Mouse (Mus musculus) hindbrain, embryonic 14.5 days (tissue): ENCODE results near the gene Olfr1489. TPM values are rescaled to one million over a fixed set of nuclear protein-coding genes. Genes with fewer than 3 reads are reported as not detected.
"Not testable (repeated sequence)": the region's sequence is repeated elsewhere in the genome, so short reads cannot be mapped to it uniquely, and the experiment has no call there.

Experiments used
- ATAC-seq: fragments of 200-750 bp; cut with Nextera tagmentation; 2 replicates; pipeline ENCODE4 v1.8.0; 2017; ENCODE audit warnings: moderate number of reproducible peaks, mild to moderate bottlenecking, moderate TSS enrichment, moderate library complexity; ENCODE audit not compliant: low FRiP score
- DNase-seq: peaks from one replicate; pipeline ENCODE4 v3.0.0-alpha.2; 2015; ENCODE audit warnings: low spot score
- H3K27ac ChIP-seq: fragments of 300-500 bp; sonication (generic); 2 replicates; pipeline ENCODE4 v1.5.1; 2014; ENCODE audit warnings: mild to moderate bottlenecking, moderate library complexity
- H3K27me3 ChIP-seq: fragments of 300-500 bp; sonication (generic); 2 replicates; pipeline ENCODE4 v1.6.1; 2014; ENCODE audit warnings: mild to moderate bottlenecking, low read length, mixed read lengths; ENCODE audit not compliant: control insufficient read depth, insufficient read depth
- H3K36me3 ChIP-seq: fragments of 300-500 bp; sonication (generic); replicated peaks from 2 replicates; pipeline ENCODE4 v1.6.1; 2014; ENCODE audit not compliant: control insufficient read depth, insufficient read depth
- H3K4me1 ChIP-seq: fragments of 300-500 bp; sonication (generic); replicated peaks from 2 replicates; pipeline ENCODE4 v1.6.1; 2014; ENCODE audit warnings: antibody characterized with exemption, low read length, mixed read lengths; ENCODE audit not compliant: control insufficient read depth, insufficient read depth
- H3K4me2 ChIP-seq: fragments of 300-500 bp; sonication (generic); replicated peaks from 2 replicates; pipeline ENCODE4 v1.6.1; 2014; ENCODE audit warnings: mild to moderate bottlenecking, moderate library complexity
- H3K4me3 ChIP-seq: fragments of 300-500 bp; sonication (generic); replicated peaks from 2 replicates; pipeline ENCODE4 v1.5.1; 2014; ENCODE audit warnings: mild to moderate bottlenecking, low read length
- H3K9ac ChIP-seq: fragments of 300-500 bp; sonication (generic); 2 replicates; pipeline ENCODE4 v1.6.1; 2014
- H3K9me3 ChIP-seq: fragments of 300-500 bp; sonication (generic); 2 replicates; pipeline ENCODE4 v1.6.1; 2016; ENCODE audit warnings: low read length; ENCODE audit not compliant: control insufficient read depth
- WGBS: fragments of 180-500 bp; shearing (Covaris S2); extraction: QIAGEN DNeasy Blood & Tissue Kit; methylation state at CpG from one replicate; pipeline ENCODE4 v1.1.7; 2014; 5-methylcytosine and 5-hydroxymethylcytosine counted together
- microRNA-seq: library from miRNA; unstranded; fragments of <30 nt; microRNA quantifications from one replicate; pipeline ENCODE4, GENCODE M21; 2016
- polyA plus RNA-seq: library from polyadenylated mRNA; unstranded; fragments of >200 nt; fragmentation: Nextera tagmentation; extraction: Ambion mirVana; gene quantifications from 2 replicates; pipeline ENCODE4 v1.2.1, GENCODE M21; 2014

Olfr1489 gene
- not detected in 2 replicates for polyA plus RNA-seq

DNA sequence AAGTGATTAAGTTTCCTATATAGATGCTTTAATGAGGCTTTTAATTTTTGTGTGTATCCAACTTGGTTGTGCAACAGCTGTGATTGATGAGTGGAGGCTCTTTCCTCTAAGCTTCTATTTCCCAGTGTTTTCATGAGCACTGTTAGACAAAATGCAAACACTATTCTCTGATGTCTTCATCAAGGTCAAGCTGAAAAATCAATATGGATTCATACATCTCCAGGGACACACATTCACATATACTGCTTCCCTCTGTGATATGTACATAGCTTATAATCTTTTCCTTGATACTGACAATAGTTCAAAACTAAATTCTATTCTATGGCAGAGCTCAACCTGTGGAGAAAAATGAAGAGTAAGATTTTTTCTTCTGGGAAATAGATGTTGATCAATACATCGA lies at the start of gene Olfr1489:
TSS of gene Olfr1489 (plus strand) at position 301 of the 400 bp plus-strand sequence.
- no peak within 1 kb of the TSS for H3K9ac ChIP-seq
- H3K9me3 ChIP-seq: peaks cover 10% of the 10 kb centered on the region; the same call in 1 of the 2 replicates
- DNase-seq (no peak), ATAC-seq (no peak)
- no peaks in the 10 kb centered on the region for H3K27me3 ChIP-seq
- H3K27ac ChIP-seq: no peak within 1 kb of the TSS
- H3K4me3 ChIP-seq: no peak within 1 kb of the TSS
- H3K4me2 ChIP-seq: no peak within 1 kb of the TSS
- no peaks in the 10 kb centered on the region for H3K36me3 ChIP-seq
- WGBS: 92% methylated on average over 1 of the region's 1 CpGs
- H3K4me1 ChIP-seq: no peaks in the 10 kb centered on the region

- Histone ChIP-seq H3K9ac (no peak within 1 kb of the TSS), H3K36me3 (no peaks in the 10 kb centered on the region), H3K4me1 (no peaks in the 10 kb centered on the region), H3K4me2 (no peak within 1 kb of the TSS), H3K27me3 (no peaks in the 10 kb centered on the region), H3K4me3 (no peak within 1 kb of the TSS), H3K27ac (no peak within 1 kb of the TSS), H3K9me3 (no peaks in the 10 kb centered on the region)
- ATAC-seq (no peak), DNase-seq (no peak)
- WGBS: 90% methylated on average over 1 of the region's 1 CpGs
Measured at GRCm38 (mm10) chr19:13583211-13583610, 48.2 kb upstream of the Olfr1489 start, which contains the start of gene Olfr1484. Gene Olfr1484 (plus strand): TSS chr19:13583511.

DNA sequence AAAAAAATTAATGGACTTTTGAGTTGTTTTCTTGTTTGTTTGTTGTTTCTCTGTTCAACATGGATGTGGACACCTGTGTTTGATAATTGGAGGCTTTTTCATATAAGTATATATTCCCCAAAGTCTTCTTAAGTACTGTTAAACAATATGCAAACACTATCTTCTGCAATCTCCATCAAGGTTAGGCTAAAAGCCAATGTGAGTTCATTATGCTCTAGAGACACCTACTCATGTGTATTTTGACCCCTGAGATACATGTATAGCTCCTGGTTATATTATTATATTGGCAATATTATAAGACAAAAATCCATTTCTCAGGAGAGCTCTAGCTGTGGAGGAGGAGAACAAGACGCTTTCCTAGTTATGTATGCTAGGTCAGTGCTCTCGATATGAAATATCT lies 14.3 kb upstream of the Olfr1489 start, which contains the start of gene Olfr1487:
TSS of gene Olfr1487 (plus strand) at position 301 of the 400 bp plus-strand sequence.
- not testable (repeated sequence) for ATAC-seq, H3K4me3 ChIP-seq, H3K4me2 ChIP-seq, H3K36me3 ChIP-seq, DNase-seq, H3K4me1 ChIP-seq, H3K27ac ChIP-seq, H3K27me3 ChIP-seq, H3K9ac ChIP-seq
- WGBS: 84% methylated on average over 2 of the region's 2 CpGs
- H3K9me3 ChIP-seq: peaks cover 11% of the 10 kb centered on the region; the same call in 1 of the 2 replicates

DNA sequence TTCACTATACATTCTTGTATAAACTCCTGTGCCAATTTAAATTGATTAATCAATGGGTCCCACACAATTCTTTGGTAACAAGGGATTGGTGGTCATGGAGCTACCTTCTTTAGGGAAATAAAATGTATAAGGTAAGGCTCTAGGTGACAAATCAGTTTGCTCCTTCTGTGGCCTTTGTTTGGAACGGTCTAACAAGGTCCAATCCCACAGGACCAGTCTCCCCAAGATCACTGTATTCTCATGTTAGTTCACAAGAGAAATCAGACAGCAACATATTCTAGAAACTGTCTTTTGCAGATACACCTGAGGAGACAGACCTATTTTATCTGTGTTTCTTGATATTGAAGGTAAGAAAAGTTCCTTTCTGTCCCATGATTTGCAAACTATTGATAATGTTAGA lies 19.4 kb downstream of the Olfr1489 start, which contains the start of gene Olfr1490:
TSS of gene Olfr1490 (plus strand) at position 301 of the 400 bp plus-strand sequence.
- 0 out of 2 replicates have a peak, but pooled peaks cover 12% of the 10 kb centered on the region for H3K9me3 ChIP-seq
- no peaks in the 10 kb centered on the region for H3K36me3 ChIP-seq
- no peak for ATAC-seq
- H3K27ac ChIP-seq: no peak within 1 kb of the TSS
- no peak for DNase-seq
- WGBS: 58% methylated on average over 1 of the region's 1 CpGs
- H3K4me2 ChIP-seq: no peak within 1 kb of the TSS
- no peak within 1 kb of the TSS for H3K4me3 ChIP-seq
- H3K4me1 ChIP-seq: no peaks in the 10 kb centered on the region
- H3K9ac ChIP-seq: no peak within 1 kb of the TSS
- no peaks in the 10 kb centered on the region for H3K27me3 ChIP-seq

Small RNA genes lying within 50 kb of the gene (microRNA-seq; reads per million reads assigned to microRNA genes)
- gene Gm22323 (not detected), gene Gm23931 (not detected)

Other genes with a start within 250 kb of the Olfr1489 start
- gene Olfr1469, start 223.8 kb upstream of the Olfr1489 start, polyA plus RNA-seq: not detected in 2 replicates
- not detected in 2 replicates for gene Olfr1471, start 188.2 kb upstream of the Olfr1489 start, polyA plus RNA-seq
- gene Olfr1472, start 175.5 kb upstream of the Olfr1489 start, polyA plus RNA-seq: not detected in 2 replicates
- gene Olfr1474, start 162.1 kb upstream of the Olfr1489 start, polyA plus RNA-seq: not detected in 2 replicates
- gene Olfr1475, start 151.4 kb upstream of the Olfr1489 start, polyA plus RNA-seq: not detected in 2 replicates
- gene Olfr1477, start 131.1 kb upstream of the Olfr1489 start, polyA plus RNA-seq: not detected in 2 replicates
- not detected in 2 replicates for gene Olfr1480, start 103.7 kb upstream of the Olfr1489 start, polyA plus RNA-seq
- gene Olfr1484, start 48.1 kb upstream of the Olfr1489 start, polyA plus RNA-seq: not detected in 2 replicates
- gene Olfr1487, start 14.2 kb upstream of the Olfr1489 start, polyA plus RNA-seq: not detected in 2 replicates
- gene Olfr1490, start 19.5 kb downstream of the Olfr1489 start, polyA plus RNA-seq: not detected in 2 replicates
- not detected in 2 replicates for gene Olfr1491, start 65.6 kb downstream of the Olfr1489 start, polyA plus RNA-seq
- not detected in 2 replicates for gene Olfr1493-ps1, start 91.7 kb downstream of the Olfr1489 start, polyA plus RNA-seq
- not detected in 2 replicates for gene Olfr1494, start 108.1 kb downstream of the Olfr1489 start, polyA plus RNA-seq
- gene Olfr1495, start 133.0 kb downstream of the Olfr1489 start, polyA plus RNA-seq: not detected in 2 replicates
- not detected in 2 replicates for gene Olfr1496, start 146.3 kb downstream of the Olfr1489 start, polyA plus RNA-seq
- not detected in 2 replicates for gene Olfr1497, start 166.6 kb downstream of the Olfr1489 start, polyA plus RNA-seq
- not detected in 2 replicates for gene Olfr1499, start 187.8 kb downstream of the Olfr1489 start, polyA plus RNA-seq
- not detected in 2 replicates for gene Olfr1500, start 198.9 kb downstream of the Olfr1489 start, polyA plus RNA-seq
- gene Olfr1501, start 219.1 kb downstream of the Olfr1489 start, polyA plus RNA-seq: not detected in 2 replicates
- gene Olfr1502, start 230.2 kb downstream of the Olfr1489 start, polyA plus RNA-seq: not detected in 2 replicates